Mouse (Mus musculus): Measurements from ENCODE around the gene Zfp946. TPM values are rescaled to one million over a fixed set of nuclear protein-coding genes. Genes with fewer than 3 reads are reported as not detected.

The Zfp946 gene
- total RNA-seq (2023): 4.4 TPM

GRCm38 (mm10) chr17:22423952-22424617, at the start of gene Zfp946:
Zfp946 (plus strand) TSS chr17:22424222.

Other genes starting within 250 kb of the Zfp946 start
- 5.8 TPM for gene Zfp994, start 198.6 kb upstream of the Zfp946 start, total RNA-seq (2023)
- 9.4 TPM for gene CT030661.1, start 109.4 kb upstream of the Zfp946 start, total RNA-seq (2023)
- gene Zfp944, start 62.8 kb upstream of the Zfp946 start, total RNA-seq (2023): 8.7 TPM
- 10.6 TPM for gene Zfp758, start 62.8 kb upstream of the Zfp946 start, total RNA-seq (2023)
- not detected for gene Vmn2r111, start 149.3 kb downstream of the Zfp946 start, total RNA-seq (2023)
- gene Vmn2r112, start 176.7 kb downstream of the Zfp946 start, total RNA-seq (2023): not detected